Mouse (Mus musculus) T-helper 17 cell (primary cell): ENCODE data around the gene Zswim3.

Source experiments
- in situ Hi-C, 2 experiments: fragments of 300-600 bp; cut with MboI, MseI; formaldehyde crosslinking; loops; 1 replicate in 1 of 2; 2 replicates in 1 of 2; pipeline ENCODE4 v1.15.1; 2025; ENCODE audit warnings: high pct_unique_total_duplicates in 2 of 2

The Zswim3 gene

GRCm38 (mm10) chr2:164803921-164804313 is 981 bp upstream of the Zswim3 start:
- in situ Hi-C loops: no loop called here

- in situ Hi-C loops: no loop called here
Measured at GRCm38 (mm10) chr2:164805332-164805718, 427 bp downstream of the Zswim3 start.

GRCm38 (mm10) chr2:164806614-164807013 is 1.7 kb downstream of the Zswim3 start:
- in situ Hi-C loops: no loop called here

GRCm38 (mm10) chr2:164813557-164813956 is 8.7 kb downstream of the Zswim3 start:
- in situ Hi-C loops: no loop called here

- in situ Hi-C loops: no loop called here
Measured at GRCm38 (mm10) chr2:164815348-164815747, 10.4 kb downstream of the Zswim3 start.

- in situ Hi-C loops: no loop called here
Measured at GRCm38 (mm10) chr2:164815821-164816220, 10.9 kb downstream of the Zswim3 start.

- in situ Hi-C loops: no loop called here
Measured at GRCm38 (mm10) chr2:164817206-164817605, 12.3 kb downstream of the Zswim3 start.

GRCm38 (mm10) chr2:164817703-164818102 is 12.8 kb downstream of the Zswim3 start:
- in situ Hi-C loops: no loop called here

- in situ Hi-C loops: no loop called here
Measured at GRCm38 (mm10) chr2:164821060-164821459, 16.2 kb downstream of the Zswim3 start.

- in situ Hi-C loops: no loop called here
Measured at GRCm38 (mm10) chr2:164822636-164823165, 17.8 kb downstream of the Zswim3 start, which contains the start of gene Zswim1. Zswim1 (plus strand) TSS chr2:164822686.

GRCm38 (mm10) chr2:164823181-164823585 is 18.3 kb downstream of the Zswim3 start:
- in situ Hi-C loops: no loop called here

GRCm38 (mm10) chr2:164823969-164824368 is 19.1 kb downstream of the Zswim3 start:
- in situ Hi-C loops: no loop called here

- in situ Hi-C loops: no loop called here
Measured at GRCm38 (mm10) chr2:164825521-164825920, 20.6 kb downstream of the Zswim3 start.

GRCm38 (mm10) chr2:164827146-164827850 is 22.4 kb downstream of the Zswim3 start:
- in situ Hi-C loops: no loop called here

- in situ Hi-C loops: no loop called here
Measured at GRCm38 (mm10) chr2:164828437-164828836, 23.5 kb downstream of the Zswim3 start, which contains the start of gene Spata25. Spata25 (minus strand) TSS chr2:164828537.

GRCm38 (mm10) chr2:164829090-164829489 is 24.2 kb downstream of the Zswim3 start:
- in situ Hi-C loops: no loop called here

GRCm38 (mm10) chr2:164831029-164831428 is 26.1 kb downstream of the Zswim3 start:
- in situ Hi-C loops: no loop called here

- in situ Hi-C loops: no loop called here
Measured at GRCm38 (mm10) chr2:164832032-164832747, 27.3 kb downstream of the Zswim3 start.

GRCm38 (mm10) chr2:164832748-164833301 is 27.9 kb downstream of the Zswim3 start, which contains the start of gene Ctsa:
Ctsa (plus strand) TSS chr2:164832873.
- in situ Hi-C loops: no loop called here

GRCm38 (mm10) chr2:164833314-164833959 is 28.5 kb downstream of the Zswim3 start, which contains the start of gene Neurl2:
Neurl2 (minus strand) TSS chr2:164833456.
- in situ Hi-C loops: no loop called here

- in situ Hi-C loops: no loop called here
Measured at GRCm38 (mm10) chr2:164834531-164834930, 29.6 kb downstream of the Zswim3 start.

GRCm38 (mm10) chr2:164835164-164835563 is 30.3 kb downstream of the Zswim3 start:
- in situ Hi-C loops: loop anchor here in 1 of 2 experiments (5.0 kb wide), 1 partner anchor 37 kb away; no protein-coding TSS in a partner anchor
